Mouse (Mus musculus) hindbrain, embryonic 13.5 days (tissue): ENCODE data around the gene Tcp11l2. TPM values are rescaled to one million over a fixed set of nuclear protein-coding genes. Genes with fewer than 3 reads are reported as not detected.

Source experiments
- ATAC-seq: fragments of 200-750 bp; cut with Nextera tagmentation; 2 replicates; pipeline ENCODE4 v1.8.0; 2017; ENCODE audit warnings: moderate TSS enrichment; ENCODE audit not compliant: low FRiP score
- H3K27ac ChIP-seq: fragments of 300-500 bp; sonication (generic); 2 replicates; pipeline ENCODE4 v1.5.1; 2015; ENCODE audit warnings: inconsistent platforms, mild to moderate bottlenecking, moderate library complexity
- H3K27me3 ChIP-seq: fragments of 300-500 bp; sonication (generic); 2 replicates; pipeline ENCODE4 v1.6.1; 2015; ENCODE audit warnings: mild to moderate bottlenecking, inconsistent platforms
- H3K36me3 ChIP-seq: fragments of 300-500 bp; sonication (generic); 2 replicates; pipeline ENCODE4 v1.6.1; 2015; ENCODE audit warnings: mild to moderate bottlenecking, inconsistent platforms
- H3K4me1 ChIP-seq: fragments of 300-500 bp; sonication (generic); replicated peaks from 2 replicates; pipeline ENCODE4 v1.6.1; 2015; ENCODE audit warnings: inconsistent platforms
- H3K4me2 ChIP-seq: fragments of 300-500 bp; sonication (generic); 2 replicates; pipeline ENCODE4 v1.6.1; 2015; ENCODE audit warnings: inconsistent platforms, mild to moderate bottlenecking, moderate library complexity
- H3K4me3 ChIP-seq: fragments of 300-500 bp; sonication (generic); 2 replicates; pipeline ENCODE4 v1.5.1; 2015; ENCODE audit warnings: mild to moderate bottlenecking, inconsistent platforms
- H3K9ac ChIP-seq: fragments of 300-500 bp; sonication (generic); 2 replicates; pipeline ENCODE4 v1.6.1; 2015; ENCODE audit warnings: mild to moderate bottlenecking, inconsistent platforms
- H3K9me3 ChIP-seq: fragments of 300-500 bp; sonication (generic); 2 replicates; pipeline ENCODE4 v1.6.1; 2016; ENCODE audit warnings: inconsistent platforms
- WGBS: fragments of 180-500 bp; shearing (Covaris S2); methylation state at CpG from one replicate; pipeline ENCODE4 v1.1.7; 2015; 5-methylcytosine and 5-hydroxymethylcytosine counted together
- polyA plus RNA-seq: library from polyadenylated mRNA; unstranded; fragments of >200 nt; fragmentation: Nextera tagmentation; extraction: Ambion mirVana; gene quantifications from 2 replicates; pipeline ENCODE4 v1.2.1, GENCODE M21; 2015

The Tcp11l2 gene
- polyA plus RNA-seq = 24.0 and 25.5 TPM in 2 replicates

- Histone ChIP-seq H3K36me3 (no peaks in the 10 kb centered on the region), H3K4me3 (peak within 1 kb of the TSS; percentile 81), H3K27ac (peak within 1 kb of the TSS; percentile 80), H3K9me3 (no peaks in the 10 kb centered on the region), H3K27me3 (peaks cover 3% of the 10 kb centered on the region; the same call in 1 of the 2 replicates), H3K4me2 (peak within 1 kb of the TSS; percentile 79), H3K4me1 (peaks cover 17% of the 10 kb centered on the region), H3K9ac (peak within 1 kb of the TSS; percentile 86)
- peak; percentile 99 for ATAC-seq
- WGBS = under 1% methylated on average over 46 of the region's 46 CpGs
Measured at GRCm38 (mm10) chr10:84576395-84577070, at the start of gene Tcp11l2. Gene Tcp11l2, plus strand, starts transcription at chr10:84576626.

- H3K27ac ChIP-seq = no peak overlapping the region
- H3K4me1 ChIP-seq = peaks cover 40% of the 10 kb centered on the region
- H3K4me3 ChIP-seq = no peak overlapping the region
- no peak overlapping the region for H3K4me2 ChIP-seq
- H3K9ac ChIP-seq = no peak overlapping the region
- H3K36me3 ChIP-seq = peaks cover 47% of the 10 kb centered on the region
- no peak for ATAC-seq
- H3K27me3 ChIP-seq = no peaks in the 10 kb centered on the region
- H3K9me3 ChIP-seq = no peaks in the 10 kb centered on the region
- 79% methylated on average over 5 of the region's 5 CpGs for WGBS
Measured at GRCm38 (mm10) chr10:84527070-84527469, 49.4 kb upstream of the Tcp11l2 start.

GRCm38 (mm10) chr10:84527631-84528030 is 48.8 kb upstream of the Tcp11l2 start:
- no peak overlapping the region for H3K9ac ChIP-seq
- H3K27me3 ChIP-seq = no peaks in the 10 kb centered on the region
- H3K4me1 ChIP-seq = peaks cover 45% of the 10 kb centered on the region
- H3K36me3 ChIP-seq = peaks cover 47% of the 10 kb centered on the region
- H3K9me3 ChIP-seq = no peaks in the 10 kb centered on the region
- ATAC-seq = no peak
- H3K27ac ChIP-seq = no peak overlapping the region
- no peak overlapping the region for H3K4me2 ChIP-seq
- no peak overlapping the region for H3K4me3 ChIP-seq
- 86% methylated on average over 12 of the region's 12 CpGs for WGBS

GRCm38 (mm10) chr10:84530388-84530787 is 46.0 kb upstream of the Tcp11l2 start:
- Histone ChIP-seq H3K27ac (no peak overlapping the region), H3K9me3 (no peaks in the 10 kb centered on the region), H3K4me3 (0 out of 2 replicates have a peak overlapping the region, but pooled peaks have one; percentile 91), H3K36me3 (peaks cover 33% of the 10 kb centered on the region), H3K4me2 (peak overlapping the region; percentile 78), H3K27me3 (no peaks in the 10 kb centered on the region), H3K9ac (peak overlapping the region; percentile 96; the same call in 1 of the 2 replicates), H3K4me1 (peaks cover 56% of the 10 kb centered on the region)
- ATAC-seq = no peak
- WGBS = 93% methylated on average over 8 of the region's 8 CpGs

GRCm38 (mm10) chr10:84531576-84531975 is 44.9 kb upstream of the Tcp11l2 start:
- Histone ChIP-seq H3K4me3 (peak overlapping the region; percentile 91), H3K4me2 (peak overlapping the region; percentile 78), H3K27ac (peak overlapping the region; percentile 48; the same call in 1 of the 2 replicates)

GRCm38 (mm10) chr10:84532191-84532889 is 44.1 kb upstream of the Tcp11l2 start:
- Histone ChIP-seq H3K27ac (peak overlapping the region; percentile 93), H3K4me2 (peak overlapping the region; percentile 78), H3K36me3 (peaks cover 20% of the 10 kb centered on the region), H3K27me3 (no peaks in the 10 kb centered on the region), H3K9ac (peak overlapping the region; percentile 96), H3K4me1 (peaks cover 52% of the 10 kb centered on the region), H3K9me3 (no peaks in the 10 kb centered on the region), H3K4me3 (peak overlapping the region; percentile 91)
- no peak for ATAC-seq
- 72% methylated on average over 16 of the region's 16 CpGs for WGBS

More at GRCm38 (mm10) chr10:84531576-84531975, 44.9 kb upstream of the Tcp11l2 start:
- H3K4me1 ChIP-seq = peaks cover 54% of the 10 kb centered on the region
- peak overlapping the region; percentile 96 for H3K9ac ChIP-seq
- WGBS = 80% methylated on average over 4 of the region's 4 CpGs
- H3K9me3 ChIP-seq = no peaks in the 10 kb centered on the region
- H3K27me3 ChIP-seq = no peaks in the 10 kb centered on the region
- no peak for ATAC-seq
- peaks cover 26% of the 10 kb centered on the region for H3K36me3 ChIP-seq

GRCm38 (mm10) chr10:84532911-84533882 is 43.2 kb upstream of the Tcp11l2 start:
- no peaks in the 10 kb centered on the region for H3K9me3 ChIP-seq
- H3K4me3 ChIP-seq = peak overlapping the region; percentile 91
- H3K36me3 ChIP-seq = peaks cover 11% of the 10 kb centered on the region
- peak overlapping the region; percentile 78 for H3K4me2 ChIP-seq
- H3K9ac ChIP-seq = peak overlapping the region; percentile 96
- H3K4me1 ChIP-seq = peaks cover 52% of the 10 kb centered on the region
- WGBS = under 1% methylated on average over 65 of the region's 72 CpGs
- peak; percentile 64 for ATAC-seq
- H3K27me3 ChIP-seq = no peaks in the 10 kb centered on the region
- peak overlapping the region; percentile 93 for H3K27ac ChIP-seq

GRCm38 (mm10) chr10:84533912-84534671 is 42.3 kb upstream of the Tcp11l2 start, which contains the start of gene Ckap4:
Gene Ckap4, minus strand, starts transcription at chr10:84534062.
- under 1% methylated on average over 36 of the region's 64 CpGs for WGBS
- Histone ChIP-seq H3K4me1 (peaks cover 45% of the 10 kb centered on the region), H3K36me3 (0 out of 2 replicates have a peak, but pooled peaks cover 5% of the 10 kb centered on the region), H3K27me3 (no peaks in the 10 kb centered on the region), H3K27ac (peak within 1 kb of the TSS; percentile 93), H3K4me3 (peak within 1 kb of the TSS; percentile 91), H3K9ac (peak within 1 kb of the TSS; percentile 96), H3K4me2 (peak within 1 kb of the TSS; percentile 78), H3K9me3 (no peaks in the 10 kb centered on the region)
- ATAC-seq = peak; percentile 86

GRCm38 (mm10) chr10:84535458-84535857 is 41.0 kb upstream of the Tcp11l2 start:
- WGBS = 76% methylated on average over 5 of the region's 5 CpGs
- H3K4me3 ChIP-seq = no peak overlapping the region

GRCm38 (mm10) chr10:84535859-84536258 is 40.6 kb upstream of the Tcp11l2 start:
- ATAC-seq = no peak
- Histone ChIP-seq H3K9me3 (no peaks in the 10 kb centered on the region), H3K9ac (no peak overlapping the region), H3K36me3 (0 out of 2 replicates have a peak, but pooled peaks cover under 1% of the 10 kb centered on the region), H3K27me3 (no peaks in the 10 kb centered on the region), H3K4me3 (no peak overlapping the region), H3K4me2 (no peak overlapping the region), H3K4me1 (peaks cover 29% of the 10 kb centered on the region), H3K27ac (no peak overlapping the region)
- WGBS = 54% methylated on average over 4 of the region's 4 CpGs

More at GRCm38 (mm10) chr10:84535458-84535857, 41.0 kb upstream of the Tcp11l2 start:
- Histone ChIP-seq H3K4me2 (no peak overlapping the region), H3K36me3 (0 out of 2 replicates have a peak, but pooled peaks cover 2% of the 10 kb centered on the region), H3K27ac (no peak overlapping the region), H3K4me1 (peaks cover 33% of the 10 kb centered on the region), H3K9ac (no peak overlapping the region), H3K27me3 (no peaks in the 10 kb centered on the region), H3K9me3 (no peaks in the 10 kb centered on the region)
- ATAC-seq = no peak

- no peak for ATAC-seq
- no peaks in the 10 kb centered on the region for H3K36me3 ChIP-seq
- H3K27me3 ChIP-seq = no peaks in the 10 kb centered on the region
- H3K4me3 ChIP-seq = no peak overlapping the region
- H3K4me1 ChIP-seq = peaks cover 2% of the 10 kb centered on the region
- WGBS = 88% methylated on average over 6 of the region's 6 CpGs
- H3K9ac ChIP-seq = no peak overlapping the region
- H3K9me3 ChIP-seq = no peaks in the 10 kb centered on the region
- no peak overlapping the region for H3K27ac ChIP-seq
- no peak overlapping the region for H3K4me2 ChIP-seq
Measured at GRCm38 (mm10) chr10:84539651-84540050, 36.8 kb upstream of the Tcp11l2 start.
